Mouse (Mus musculus): ENCODE data around the gene Tnni3k. TPM values are rescaled to one million over a fixed set of nuclear protein-coding genes. Genes with fewer than 3 reads are reported as not detected.

Tnni3k gene
- polyA plus RNA-seq (2015; fragmentation: Nextera tagmentation; extraction: Ambion mirVana) = not detected in 2 replicates

- 57% methylated on average over 6 of the region's 6 CpGs for WGBS
- Histone ChIP-seq H3K27ac (ENCODE audit: low read length) (no peak within 1 kb of the TSS), H3K4me3 (replicated peaks; ENCODE audit: low read length) (no peak within 1 kb of the TSS), H3K9ac (ENCODE audit: low read length) (no peak within 1 kb of the TSS), H3K9me3 (replicated peaks; ENCODE audit: control insufficient read depth, low read length) (no peaks in the 10 kb centered on the region), H3K4me1 (ENCODE audit: control insufficient read depth, insufficient read depth, low read length) (no peaks in the 10 kb centered on the region), H3K27me3 (ENCODE audit: control insufficient read depth, insufficient read depth, low read length) (no peaks in the 10 kb centered on the region), H3K4me2 (ENCODE audit: low read depth, low read length) (no peak within 1 kb of the TSS), H3K36me3 (ENCODE audit: control insufficient read depth, insufficient read depth, low read length) (no peaks in the 10 kb centered on the region)
- ATAC-seq (ENCODE audit: insufficient read depth, low FRiP score) = no peak
Measured at GRCm38 (mm10) chr3:155055231-155055916, at the start of gene Tnni3k. Gene Tnni3k (minus strand): TSS chr3:155055407.

- Histone ChIP-seq H3K4me1 (ENCODE audit: control insufficient read depth, insufficient read depth, low read length) (no peaks in the 10 kb centered on the region), H3K4me3 (replicated peaks; ENCODE audit: low read length) (no peak overlapping the region), H3K9ac (ENCODE audit: low read length) (no peak overlapping the region), H3K4me2 (ENCODE audit: low read depth, low read length) (no peak overlapping the region), H3K27me3 (ENCODE audit: control insufficient read depth, insufficient read depth, low read length) (no peaks in the 10 kb centered on the region), H3K27ac (ENCODE audit: low read length) (no peak overlapping the region), H3K9me3 (replicated peaks; ENCODE audit: control insufficient read depth, low read length) (no peaks in the 10 kb centered on the region), H3K36me3 (ENCODE audit: control insufficient read depth, insufficient read depth, low read length) (no peaks in the 10 kb centered on the region)
- no peak for ATAC-seq (ENCODE audit: insufficient read depth, low FRiP score)
- WGBS = 81% methylated on average over 1 of the region's 1 CpGs
Measured at GRCm38 (mm10) chr3:155099266-155099665, 44.1 kb upstream of the Tnni3k start.

GRCm38 (mm10) chr3:155093116-155093956 is 38.1 kb upstream of the Tnni3k start, which contains the start of the genes Fpgt and Lrriq3:
Gene Fpgt (minus strand): TSS chr3:155093403.
Gene Lrriq3 (plus strand): TSS chr3:155093434.
- H3K4me1 ChIP-seq (ENCODE audit: control insufficient read depth, insufficient read depth, low read length) = peaks cover 6% of the 10 kb centered on the region
- no peaks in the 10 kb centered on the region for H3K9me3 ChIP-seq (replicated peaks; ENCODE audit: control insufficient read depth, low read length)
- WGBS = under 1% methylated on average over 47 of the region's 47 CpGs
- peak within 1 kb of the TSS; percentile 84 for H3K27ac ChIP-seq (ENCODE audit: low read length)
- H3K4me2 ChIP-seq (ENCODE audit: low read depth, low read length) = peak within 1 kb of the TSS; percentile 75
- H3K36me3 ChIP-seq (ENCODE audit: control insufficient read depth, insufficient read depth, low read length) = no peaks in the 10 kb centered on the region
- peak within 1 kb of the TSS; percentile 80 for H3K9ac ChIP-seq (ENCODE audit: low read length)
- H3K4me3 ChIP-seq (replicated peaks; ENCODE audit: low read length) = peak within 1 kb of the TSS; percentile 79
- ATAC-seq (ENCODE audit: insufficient read depth, low FRiP score) = peak; percentile 99
- H3K27me3 ChIP-seq (ENCODE audit: control insufficient read depth, insufficient read depth, low read length) = no peaks in the 10 kb centered on the region

DNA sequence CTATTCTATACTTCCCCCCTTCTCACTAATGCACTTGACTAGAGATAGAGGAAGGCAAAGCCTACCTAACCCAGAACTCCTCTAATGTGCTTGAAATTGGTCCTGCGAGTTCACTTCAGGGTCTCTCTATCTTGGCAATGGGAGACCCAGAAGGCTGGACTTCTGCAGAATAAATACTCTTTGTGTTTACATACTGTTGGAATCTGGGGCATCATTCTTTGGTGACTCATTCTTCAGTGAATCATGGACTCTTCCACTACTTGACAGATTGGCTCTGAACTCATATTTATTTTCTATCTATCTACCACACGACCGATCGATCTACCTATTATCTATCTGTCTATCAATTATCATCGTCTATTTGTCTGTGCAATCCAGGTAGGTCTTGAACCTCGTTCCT is 36.9 kb upstream of the Tnni3k start:
- Histone ChIP-seq H3K36me3 (ENCODE audit: control insufficient read depth, insufficient read depth, low read length) (peaks cover 4% of the 10 kb centered on the region; the same call in 1 of the 2 replicates), H3K27me3 (ENCODE audit: control insufficient read depth, insufficient read depth, low read length) (no peaks in the 10 kb centered on the region), H3K9ac (ENCODE audit: low read length) (no peak overlapping the region), H3K27ac (ENCODE audit: low read length) (no peak overlapping the region), H3K9me3 (replicated peaks; ENCODE audit: control insufficient read depth, low read length) (no peaks in the 10 kb centered on the region), H3K4me1 (ENCODE audit: control insufficient read depth, insufficient read depth, low read length) (peaks cover 6% of the 10 kb centered on the region), H3K4me2 (ENCODE audit: low read depth, low read length) (peak overlapping the region; percentile 75), H3K4me3 (replicated peaks; ENCODE audit: low read length) (peak overlapping the region; percentile 79)
- 85% methylated on average over 6 of the region's 6 CpGs for WGBS
- ATAC-seq (ENCODE audit: insufficient read depth, low FRiP score) = no peak

- Histone ChIP-seq H3K4me3 (replicated peaks; ENCODE audit: low read length) (no peak overlapping the region), H3K27ac (ENCODE audit: low read length) (no peak overlapping the region), H3K4me2 (ENCODE audit: low read depth, low read length) (no peak overlapping the region), H3K27me3 (ENCODE audit: control insufficient read depth, insufficient read depth, low read length) (no peaks in the 10 kb centered on the region), H3K4me1 (ENCODE audit: control insufficient read depth, insufficient read depth, low read length) (no peaks in the 10 kb centered on the region), H3K9ac (ENCODE audit: low read length) (no peak overlapping the region), H3K36me3 (ENCODE audit: control insufficient read depth, insufficient read depth, low read length) (no peaks in the 10 kb centered on the region), H3K9me3 (replicated peaks; ENCODE audit: control insufficient read depth, low read length) (no peaks in the 10 kb centered on the region)
- WGBS = 71% methylated on average over 4 of the region's 4 CpGs
- ATAC-seq (ENCODE audit: insufficient read depth, low FRiP score) = no peak
Measured at GRCm38 (mm10) chr3:155077908-155078307, 22.7 kb upstream of the Tnni3k start.

- no peak for ATAC-seq (ENCODE audit: insufficient read depth, low FRiP score)
- Histone ChIP-seq H3K27ac (ENCODE audit: low read length) (no peak overlapping the region), H3K4me2 (ENCODE audit: low read depth, low read length) (no peak overlapping the region)
Measured at GRCm38 (mm10) chr3:155059449-155059822, 4.2 kb upstream of the Tnni3k start.

GRCm38 (mm10) chr3:155058800-155059448 is 3.7 kb upstream of the Tnni3k start:
- ATAC-seq (ENCODE audit: insufficient read depth, low FRiP score) = no peak
- Histone ChIP-seq H3K9ac (ENCODE audit: low read length) (no peak overlapping the region), H3K36me3 (ENCODE audit: control insufficient read depth, insufficient read depth, low read length) (no peaks in the 10 kb centered on the region), H3K4me2 (ENCODE audit: low read depth, low read length) (no peak overlapping the region), H3K4me1 (ENCODE audit: control insufficient read depth, insufficient read depth, low read length) (no peaks in the 10 kb centered on the region), H3K27me3 (ENCODE audit: control insufficient read depth, insufficient read depth, low read length) (no peaks in the 10 kb centered on the region), H3K4me3 (replicated peaks; ENCODE audit: low read length) (no peak overlapping the region), H3K9me3 (replicated peaks; ENCODE audit: control insufficient read depth, low read length) (no peaks in the 10 kb centered on the region), H3K27ac (ENCODE audit: low read length) (no peak overlapping the region)
- 64% methylated on average over 6 of the region's 6 CpGs for WGBS

More at GRCm38 (mm10) chr3:155059449-155059822, 4.2 kb upstream of the Tnni3k start:
- no peak overlapping the region for H3K9ac ChIP-seq (ENCODE audit: low read length)
- H3K36me3 ChIP-seq (ENCODE audit: control insufficient read depth, insufficient read depth, low read length) = no peaks in the 10 kb centered on the region
- no peaks in the 10 kb centered on the region for H3K27me3 ChIP-seq (ENCODE audit: control insufficient read depth, insufficient read depth, low read length)
- H3K9me3 ChIP-seq (replicated peaks; ENCODE audit: control insufficient read depth, low read length) = no peaks in the 10 kb centered on the region
- H3K4me3 ChIP-seq (replicated peaks; ENCODE audit: low read length) = no peak overlapping the region
- no peaks in the 10 kb centered on the region for H3K4me1 ChIP-seq (ENCODE audit: control insufficient read depth, insufficient read depth, low read length)

GRCm38 (mm10) chr3:155057566-155057965 is 2.4 kb upstream of the Tnni3k start:
- no peak for ATAC-seq (ENCODE audit: insufficient read depth, low FRiP score)

DNA sequence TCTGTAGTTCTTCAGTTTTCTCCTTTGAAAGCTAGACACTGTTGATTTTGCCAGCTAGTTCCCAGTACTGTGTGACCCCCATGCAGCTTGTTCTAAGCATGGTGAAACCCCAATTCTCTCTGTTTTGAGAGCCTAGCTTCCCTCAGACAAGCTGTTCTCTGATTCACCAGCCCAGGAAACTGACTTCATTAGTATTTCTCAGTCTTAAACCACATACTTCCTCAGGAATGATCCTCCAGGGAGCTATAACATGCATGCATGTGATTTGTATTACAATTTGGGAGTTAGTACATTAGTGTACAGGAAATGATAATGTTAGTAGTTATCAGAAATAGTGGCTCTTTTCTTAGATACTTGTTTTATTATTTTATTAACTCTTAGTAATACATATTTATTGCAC is 1.4 kb upstream of the Tnni3k start:
- Histone ChIP-seq H3K27me3 (ENCODE audit: control insufficient read depth, insufficient read depth, low read length) (no peaks in the 10 kb centered on the region), H3K9ac (ENCODE audit: low read length) (no peak overlapping the region)

More at GRCm38 (mm10) chr3:155057566-155057965, 2.4 kb upstream of the Tnni3k start:
- H3K36me3 ChIP-seq (ENCODE audit: control insufficient read depth, insufficient read depth, low read length) = no peaks in the 10 kb centered on the region
- no peak overlapping the region for H3K27ac ChIP-seq (ENCODE audit: low read length)
- no peaks in the 10 kb centered on the region for H3K9me3 ChIP-seq (replicated peaks; ENCODE audit: control insufficient read depth, low read length)
- H3K4me1 ChIP-seq (ENCODE audit: control insufficient read depth, insufficient read depth, low read length) = no peaks in the 10 kb centered on the region
- no peak overlapping the region for H3K4me2 ChIP-seq (ENCODE audit: low read depth, low read length)
- H3K27me3 ChIP-seq (ENCODE audit: control insufficient read depth, insufficient read depth, low read length) = no peaks in the 10 kb centered on the region
- no peak overlapping the region for H3K9ac ChIP-seq (ENCODE audit: low read length)
- no peak overlapping the region for H3K4me3 ChIP-seq (replicated peaks; ENCODE audit: low read length)

More for the DNA sequence above, 1.4 kb upstream of the Tnni3k start:
- H3K4me2 ChIP-seq (ENCODE audit: low read depth, low read length) = no peak overlapping the region
- ATAC-seq (ENCODE audit: insufficient read depth, low FRiP score) = no peak
- H3K27ac ChIP-seq (ENCODE audit: low read length) = no peak overlapping the region
- H3K4me3 ChIP-seq (replicated peaks; ENCODE audit: low read length) = no peak overlapping the region
- H3K36me3 ChIP-seq (ENCODE audit: control insufficient read depth, insufficient read depth, low read length) = no peaks in the 10 kb centered on the region
- H3K4me1 ChIP-seq (ENCODE audit: control insufficient read depth, insufficient read depth, low read length) = no peaks in the 10 kb centered on the region
- H3K9me3 ChIP-seq (replicated peaks; ENCODE audit: control insufficient read depth, low read length) = no peaks in the 10 kb centered on the region
